Mouse (Mus musculus) cerebellum, adult 2 months (tissue): ENCODE data around the gene Tstd1.

Source experiments
- CTCF ChIP-seq: fragments of 200-500 bp; IDR thresholded peaks from 2 replicates; pipeline ENCODE4 v1.5.1; 2011; ENCODE audit warnings: low read depth, mild to moderate bottlenecking, control low read depth, low read length, moderate library complexity, borderline replicate concordance; ENCODE audit not compliant: insufficient read depth
- POLR2A ChIP-seq: fragments of 200-500 bp; IDR thresholded peaks from 2 replicates; pipeline ENCODE4 v1.6.1; 2011; ENCODE audit warnings: low read length, control low read depth, borderline replicate concordance; ENCODE audit not compliant: insufficient read depth

DNA sequence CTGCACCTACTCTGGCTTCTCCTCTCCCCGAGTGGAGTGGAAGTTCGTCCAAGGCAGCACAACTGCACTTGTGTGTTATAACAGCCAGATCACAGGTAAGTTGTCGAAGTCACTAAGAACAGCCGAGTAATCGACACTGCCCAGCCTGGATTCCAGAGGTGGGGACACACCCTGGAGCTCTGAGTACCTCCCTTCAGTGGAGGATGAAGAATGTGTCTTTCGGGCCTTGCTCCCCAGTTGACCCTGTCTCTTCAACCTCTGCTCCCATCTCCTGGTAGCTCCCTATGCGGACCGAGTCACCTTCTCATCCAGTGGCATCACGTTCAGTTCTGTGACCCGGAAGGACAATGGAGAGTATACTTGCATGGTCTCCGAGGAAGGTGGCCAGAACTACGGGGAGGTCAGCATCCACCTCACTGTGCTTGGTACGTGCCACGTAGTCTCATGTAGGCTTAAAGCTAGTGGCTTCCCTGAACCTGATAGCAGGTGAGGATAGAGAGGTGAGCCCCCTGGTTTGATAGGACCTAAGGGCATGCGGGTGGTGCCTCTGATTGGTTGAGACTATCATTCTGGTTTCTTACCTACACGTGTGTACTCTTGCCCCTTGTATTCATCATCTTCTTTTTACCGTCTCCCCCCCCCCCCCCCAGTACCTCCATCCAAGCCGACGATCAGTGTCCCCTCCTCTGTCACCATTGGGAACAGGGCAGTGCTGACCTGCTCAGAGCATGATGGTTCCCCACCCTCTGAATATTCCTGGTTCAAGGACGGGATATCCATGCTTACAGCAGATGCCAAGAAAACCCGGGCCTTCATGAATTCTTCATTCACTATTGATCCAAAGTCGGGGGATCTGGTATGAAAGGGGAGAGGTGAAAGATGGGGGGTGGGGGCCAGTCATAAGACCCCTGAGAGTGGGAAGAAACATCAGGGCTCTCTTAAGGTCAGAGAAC, 42.2 kb downstream of the Tstd1 start:
- TF ChIP-seq CTCF, result no peak
- no peak for TF ChIP-seq POLR2A
